Mouse (Mus musculus) lung, postnatal 4 days (tissue): ENCODE measurements around the gene Cyp2d9.
"Not testable (repeated sequence)": the region's sequence is repeated elsewhere in the genome, so short reads cannot be mapped to it uniquely, and the experiment has no call there.

Source experiments
- DNase-seq, 2 experiments: peaks; one replicate each; pipeline ENCODE4 v3.0.0; 2021

Gene Cyp2d9

GRCm38 (mm10) chr15:82433137-82433536, at the start of gene Cyp2d9:
Gene Cyp2d9 (plus strand): TSS chr15:82433437.
- DNase-seq = no peak

DNA sequence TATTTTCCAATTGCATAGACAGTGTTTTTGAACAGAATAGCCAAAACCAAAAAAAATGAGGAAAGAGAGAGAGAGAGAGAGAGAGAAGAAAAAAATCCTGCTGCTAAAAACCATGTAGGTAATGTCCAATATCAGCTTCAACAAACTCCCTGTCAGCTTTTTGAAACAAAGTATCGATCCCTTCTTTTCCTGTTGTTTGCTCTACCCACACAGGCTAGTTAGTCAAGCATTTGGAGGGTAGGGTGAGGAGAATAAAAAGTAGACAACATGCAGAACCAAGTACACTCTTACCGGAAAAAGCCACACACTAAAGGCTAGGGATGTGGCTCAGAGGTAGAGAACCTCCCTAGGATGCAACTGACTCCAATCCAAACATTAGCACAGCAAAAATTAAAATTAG, 47.5 kb upstream of the Cyp2d9 start:
- no peak for DNase-seq

DNA sequence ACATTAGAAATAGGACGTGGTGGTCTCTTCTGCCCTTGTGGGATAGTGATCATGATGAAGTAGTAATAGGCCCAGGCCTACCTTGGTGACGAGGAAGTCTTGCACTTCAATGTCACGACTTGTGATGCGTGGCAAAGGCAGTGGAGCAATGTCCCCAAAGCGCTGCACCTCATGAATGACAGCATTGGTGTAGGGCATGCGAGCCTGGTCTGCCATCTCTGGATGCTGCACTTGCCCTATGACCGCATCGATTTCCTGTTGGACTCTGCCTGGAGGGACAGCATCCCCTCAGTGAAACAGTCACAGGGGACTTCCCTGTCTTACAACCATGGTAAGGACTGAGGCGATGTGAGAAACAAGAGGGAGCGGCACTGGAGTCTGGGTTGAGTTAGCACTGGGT, 43.3 kb upstream of the Cyp2d9 start:
- not testable (repeated sequence) for DNase-seq

DNA sequence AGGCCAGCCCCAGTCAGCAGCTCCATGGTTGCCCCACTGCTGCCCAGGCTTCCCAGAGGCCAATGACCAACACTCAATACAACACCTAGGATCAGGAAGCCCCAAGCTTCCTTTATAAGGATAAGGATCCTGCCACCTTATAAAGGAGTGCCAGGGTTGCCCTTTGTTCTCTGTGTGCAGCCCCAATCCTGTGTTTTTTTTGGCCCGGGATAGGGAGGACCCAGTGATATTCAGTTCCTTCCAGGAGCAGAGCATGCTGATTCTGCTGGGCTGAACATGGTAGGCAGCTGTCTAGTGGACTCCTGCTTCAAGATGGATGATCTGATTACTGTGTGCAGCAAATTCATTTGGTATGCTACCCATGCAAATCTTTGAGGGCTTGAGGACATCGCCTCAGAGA, 39.3 kb upstream of the Cyp2d9 start, which contains the start of gene Cyp2d11:
TSS of gene Cyp2d11 (minus strand) at position 101 of the 400 bp plus-strand sequence.
- not testable (repeated sequence) for DNase-seq

- not testable (repeated sequence) for DNase-seq
These were observed 37.3 kb upstream of the Cyp2d9 start for GRCm38 (mm10) chr15:82395955-82396354.

DNA sequence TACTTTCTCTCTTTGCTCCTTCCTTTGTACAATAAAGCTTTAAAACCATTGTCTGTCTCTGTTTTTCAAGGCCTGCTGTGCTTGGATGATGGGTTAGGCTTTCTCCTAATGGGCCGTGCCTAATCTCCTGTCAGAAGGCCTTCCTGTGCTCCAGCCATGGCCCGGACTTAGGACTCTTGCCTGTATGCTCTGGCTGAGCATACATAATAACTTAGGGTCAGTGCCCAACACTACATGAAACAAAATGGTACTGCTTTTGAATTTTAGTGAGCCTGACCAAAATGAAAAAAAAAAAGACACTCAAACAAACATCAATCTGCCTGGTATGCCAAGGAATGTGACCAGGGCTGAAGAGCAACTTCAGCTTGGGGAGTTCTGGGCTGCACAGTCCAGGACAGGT, 31.7 kb upstream of the Cyp2d9 start:
- no peak for DNase-seq

GRCm38 (mm10) chr15:82402106-82402505, 31.1 kb upstream of the Cyp2d9 start:
- no peak for DNase-seq

DNA sequence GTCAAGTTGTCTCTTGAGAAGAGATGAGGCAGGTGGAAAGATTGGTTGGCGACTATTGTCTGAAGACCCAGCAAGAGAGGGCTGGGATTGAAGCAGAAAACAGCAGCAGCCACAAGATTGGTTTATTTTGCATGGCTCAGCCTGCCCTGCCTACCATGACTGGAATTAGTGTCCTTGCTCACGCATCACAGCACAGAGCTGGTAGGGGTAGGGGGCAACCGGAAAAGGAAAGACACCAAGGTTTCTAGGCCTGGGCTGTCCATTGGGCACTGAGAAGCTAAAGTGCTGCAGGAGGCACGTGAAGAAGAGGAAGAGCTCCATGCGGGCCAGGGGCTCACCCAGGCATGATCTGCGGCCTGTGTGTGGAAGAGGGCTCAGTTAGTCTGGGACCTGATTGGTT, 30.5 kb upstream of the Cyp2d9 start:
- DNase-seq = no peak

GRCm38 (mm10) chr15:82403606-82404005, 29.6 kb upstream of the Cyp2d9 start:
- DNase-seq = no peak

DNA sequence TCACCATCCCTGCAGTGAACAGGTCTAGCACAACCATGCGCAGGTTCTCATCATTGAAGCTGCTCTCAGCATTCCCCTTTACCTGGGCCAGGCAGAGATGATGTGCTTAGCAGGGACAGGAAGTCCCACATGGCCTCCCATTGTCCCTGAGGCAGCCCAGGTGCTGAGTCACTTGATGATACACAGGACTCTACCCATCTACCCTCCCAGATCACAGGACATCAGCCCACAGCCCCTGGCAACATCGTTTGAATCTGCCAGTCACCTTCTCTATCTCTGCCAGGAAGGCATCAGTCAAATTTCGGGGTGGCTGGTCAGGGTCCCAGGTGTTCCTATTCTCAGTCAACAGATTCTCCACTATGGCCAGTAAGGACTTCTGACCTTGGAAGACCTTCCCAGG, 29.1 kb upstream of the Cyp2d9 start:
- no peak for DNase-seq

- no peak for DNase-seq
These were observed 26.3 kb upstream of the Cyp2d9 start, which contains the start of gene Cyp2d10 for GRCm38 (mm10) chr15:82406981-82407380. Gene Cyp2d10 (minus strand): TSS chr15:82407195.

GRCm38 (mm10) chr15:82407536-82407935, 25.7 kb upstream of the Cyp2d9 start:
- DNase-seq = no peak

DNA sequence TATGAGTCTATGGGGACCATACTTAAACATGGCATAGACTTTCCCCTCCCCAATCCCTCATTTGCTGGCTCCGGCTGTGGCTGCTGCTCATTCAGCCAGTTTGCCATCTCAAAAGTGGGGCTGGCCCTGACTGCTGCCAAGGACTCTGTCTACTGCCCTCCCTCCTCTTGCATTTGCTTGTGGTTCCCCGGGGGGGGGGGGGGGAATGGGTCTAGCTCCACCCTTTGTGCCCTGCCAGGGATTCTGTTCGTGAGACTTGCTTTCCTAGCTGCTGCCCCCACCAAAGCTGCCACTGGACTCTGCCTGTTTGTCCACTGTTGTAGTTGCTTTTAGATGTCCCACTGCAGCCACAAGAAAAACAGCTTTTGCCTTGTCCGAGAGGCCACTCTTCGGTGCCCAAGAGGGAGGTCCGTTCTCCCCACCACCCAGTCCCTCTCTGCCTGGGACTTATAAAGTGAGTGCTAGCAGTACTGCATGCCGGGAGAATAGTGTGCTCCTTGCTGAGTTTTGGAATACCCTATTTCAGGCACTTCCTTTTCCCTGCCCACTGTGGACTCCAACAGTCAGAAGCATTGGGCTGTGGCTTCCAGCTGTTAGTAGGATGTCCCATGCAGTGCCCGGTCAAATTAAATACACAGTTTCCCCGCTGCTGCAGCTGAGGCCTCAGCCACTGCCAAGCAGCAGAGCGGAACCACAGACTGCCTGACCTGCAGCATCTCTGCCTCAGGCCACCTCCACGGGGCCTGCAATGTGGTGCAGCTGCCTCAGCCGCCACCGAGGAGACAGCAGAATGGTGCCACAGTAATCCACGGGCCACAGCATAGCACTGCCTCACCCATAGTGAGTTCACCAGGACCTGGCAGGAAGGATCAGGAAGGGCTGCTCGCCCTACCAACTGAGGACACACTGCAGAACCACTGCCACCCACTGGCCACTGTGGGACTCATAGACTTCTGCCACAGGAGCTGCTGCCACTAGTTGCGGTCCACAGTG, 16.1 kb upstream of the Cyp2d9 start:
- DNase-seq = peak; percentile 89 to 90

GRCm38 (mm10) chr15:82418616-82419015, 14.6 kb upstream of the Cyp2d9 start:
- DNase-seq = no peak

- no peak for DNase-seq
These were observed 10.3 kb upstream of the Cyp2d9 start for GRCm38 (mm10) chr15:82422935-82423334.

DNA sequence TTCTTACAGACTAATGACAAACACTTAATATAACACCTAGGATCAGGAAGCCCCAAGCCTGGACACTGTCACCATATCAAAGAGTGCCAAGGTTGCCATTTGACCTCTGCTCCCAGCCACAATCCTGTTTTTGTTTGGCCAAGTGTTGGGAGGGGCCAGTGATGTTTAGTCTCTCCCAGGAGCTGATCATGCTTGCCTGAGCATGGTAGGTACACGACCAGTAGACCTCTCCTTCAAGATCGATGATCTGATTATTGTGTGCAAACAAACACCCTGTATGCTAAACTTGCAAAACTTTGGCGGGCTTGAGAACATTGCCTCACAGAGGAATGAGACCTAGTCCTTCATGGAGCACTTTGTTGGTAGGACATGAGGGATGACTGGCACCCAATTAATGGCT, 9.8 kb upstream of the Cyp2d9 start:
- DNase-seq = no peak

GRCm38 (mm10) chr15:82433621-82434020, 384 bp downstream of the Cyp2d9 start:
- no peak for DNase-seq

- no peak for DNase-seq
These were observed 1.3 kb downstream of the Cyp2d9 start for GRCm38 (mm10) chr15:82434541-82434940.

- DNase-seq = no peak
These were observed 1.8 kb downstream of the Cyp2d9 start for GRCm38 (mm10) chr15:82435011-82435410.

DNA sequence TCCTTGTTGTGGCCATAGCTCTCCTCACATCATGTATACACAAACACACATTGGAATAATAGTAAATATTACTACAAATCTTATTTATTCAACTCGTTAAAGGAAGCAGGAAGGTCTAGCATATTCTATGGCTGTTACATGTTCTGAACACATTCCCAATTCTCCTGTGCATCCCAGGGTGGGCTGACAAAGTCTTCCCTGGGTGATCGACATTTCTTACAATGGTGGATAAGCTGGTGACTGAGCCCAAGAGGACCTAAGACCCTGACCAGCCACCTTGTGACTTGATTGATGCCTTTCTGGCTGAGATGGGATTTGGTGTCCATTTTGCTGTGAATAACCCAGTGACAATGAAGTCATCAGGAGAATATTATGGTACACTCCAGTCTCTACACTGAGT, 2.4 kb downstream of the Cyp2d9 start:
- DNase-seq = no peak

DNA sequence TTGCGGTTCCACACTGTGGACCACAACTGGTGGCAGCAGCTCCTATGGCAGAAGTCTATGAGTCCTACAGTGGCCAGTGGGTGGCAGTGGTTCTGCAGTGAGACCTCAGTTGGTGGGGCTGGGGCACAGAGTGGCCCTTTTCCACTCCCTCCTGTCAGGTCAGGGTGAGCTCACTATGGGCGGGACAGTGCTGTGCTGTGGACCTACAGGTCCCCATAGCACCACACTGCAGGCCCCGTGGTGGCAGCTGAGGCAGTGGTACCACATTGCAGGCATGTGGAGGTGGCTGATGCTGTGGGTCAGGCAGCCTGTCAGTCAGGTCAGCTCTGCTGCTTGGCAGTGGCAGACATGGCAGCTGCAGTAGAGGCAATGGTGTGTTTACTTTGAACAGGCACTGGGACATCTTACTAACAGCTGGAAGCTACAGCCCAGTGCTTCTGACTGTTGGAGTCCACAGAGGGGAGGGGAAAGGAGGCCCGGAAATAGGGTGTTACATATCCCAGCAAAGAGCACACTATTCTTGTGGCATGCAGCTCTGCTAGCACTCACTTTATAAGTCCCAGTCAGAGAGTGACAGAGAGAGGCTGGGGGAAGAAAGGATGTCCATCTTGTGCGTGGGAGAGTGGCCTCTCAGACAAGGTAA, 4.9 kb downstream of the Cyp2d9 start:
- DNase-seq = peak in 1 of 2 experiments; percentile 49

- DNase-seq = no peak
These were observed 10.4 kb downstream of the Cyp2d9 start for GRCm38 (mm10) chr15:82443658-82444057.

DNA sequence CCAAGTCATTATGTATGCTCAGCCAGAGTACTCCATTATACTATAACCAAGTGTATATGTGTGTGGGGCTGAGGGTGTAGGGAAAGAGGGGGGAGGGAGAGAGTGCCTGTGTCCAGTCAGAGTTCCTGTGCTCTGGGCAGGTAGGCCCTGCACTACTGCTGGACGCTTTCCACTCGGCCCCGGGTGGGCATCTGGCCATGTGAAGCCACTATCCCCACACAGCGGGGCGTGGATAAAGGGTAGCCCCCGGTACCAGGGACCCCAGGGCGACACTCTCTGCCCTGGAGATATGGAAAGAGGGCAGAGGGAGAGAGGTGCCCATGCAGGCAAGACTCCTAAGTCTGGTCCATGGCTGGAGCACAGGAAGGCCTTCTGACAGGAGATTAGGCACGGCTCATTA, 12.0 kb downstream of the Cyp2d9 start:
- DNase-seq = no peak

GRCm38 (mm10) chr15:82450045-82450444, 16.8 kb downstream of the Cyp2d9 start:
- not testable (repeated sequence) for DNase-seq
